Mouse (Mus musculus) macrophage (primary cell): ENCODE measurements around the gene Dhx38. TPM values are rescaled to one million over a fixed set of nuclear protein-coding genes. Genes with fewer than 3 reads are reported as not detected.

Experiments
- H3K27ac ChIP-seq: fragments of 350-480 bp; formaldehyde crosslinking; 2 replicates; pipeline ENCODE4 v1.9.0; 2021
- H3K36me3 ChIP-seq: fragments of 350-480 bp; formaldehyde crosslinking; 2 replicates; pipeline ENCODE4 v1.9.0; 2021; ENCODE audit errors: inconsistent target
- H3K4me3 ChIP-seq: fragments of 350-480 bp; formaldehyde crosslinking; 2 replicates; pipeline ENCODE4 v1.9.0; 2021; ENCODE audit errors: inconsistent target
- H3K79me2 ChIP-seq: fragments of 350-480 bp; formaldehyde crosslinking; 2 replicates; pipeline ENCODE4 v1.9.0; 2021; ENCODE audit errors: inconsistent target
- WGBS: methylation state at CpG from one replicate; pipeline ENCODE4 v1.1.7; 2026; ENCODE audit warnings: inconsistent platforms; ENCODE audit not compliant: missing documents; 5-methylcytosine and 5-hydroxymethylcytosine counted together
- polyA plus RNA-seq: library from polyadenylated mRNA; stranded (reverse); fragments of 250-400 nt; gene quantifications from 3 replicates; pipeline ENCODE4 v1.2.4, GENCODE M21; 2018; ENCODE audit warnings: inconsistent platforms

Gene Dhx38
- polyA plus RNA-seq, 1 experiment from 2014 or later, result 48.5 TPM

GRCm38 (mm10) chr8:109503566-109503965 lies 62.1 kb downstream of the Dhx38 start:
- Histone ChIP-seq H3K27ac (no peak overlapping the region), H3K36me3 (no peaks in the 10 kb centered on the region), H3K4me3 (no peak overlapping the region), H3K79me2 (no peaks in the 10 kb centered on the region)
- 91% methylated on average over 1 of the region's 1 CpGs for WGBS

GRCm38 (mm10) chr8:109499009-109499717 lies 66.5 kb downstream of the Dhx38 start:
- Histone ChIP-seq H3K79me2 (no peaks in the 10 kb centered on the region), H3K27ac (no peak overlapping the region), H3K4me3 (no peak overlapping the region), H3K36me3 (no peaks in the 10 kb centered on the region)
- 90% methylated on average over 12 of the region's 16 CpGs for WGBS

Other genes starting within 250 kb of the Dhx38 start
- gene Pmfbp1, start 71.8 kb downstream of the Dhx38 start, polyA plus RNA-seq, result not detected in 3 replicates
- gene Txnl4b, start within 50 bp of the Dhx38 start, polyA plus RNA-seq, result 7.9 to 15.1 TPM (median 9.1 TPM) in 3 replicates
- 0.70 to 2.3 TPM (median 1.1 TPM) in 3 replicates for gene Hp, start 13.3 kb upstream of the Dhx38 start, polyA plus RNA-seq
- 4.3 to 14.5 TPM (median 6.6 TPM) in 3 replicates for gene Dhodh, start 42.8 kb upstream of the Dhx38 start, polyA plus RNA-seq
- 0.07 to 0.17 TPM (median 0.11 TPM) in 3 replicates for gene Pkd1l3, start 48.7 kb upstream of the Dhx38 start, polyA plus RNA-seq
- 79.1 to 112 TPM (median 87.3 TPM) in 3 replicates for gene Ist1, start 127.4 kb upstream of the Dhx38 start, polyA plus RNA-seq
- 9.2 to 15.3 TPM (median 14.5 TPM) in 3 replicates for gene Zfp821, start 139.7 kb upstream of the Dhx38 start, polyA plus RNA-seq
- 15.8 to 17.7 TPM (median 17.0 TPM) in 3 replicates for gene Atxn1l, start 171.9 kb upstream of the Dhx38 start, polyA plus RNA-seq
- gene Ap1g1, start 212.7 kb upstream of the Dhx38 start, polyA plus RNA-seq, result 80.1 to 112 TPM (median 80.8 TPM) in 3 replicates